Mouse (Mus musculus) activated CD4-positive, CD25-positive, alpha-beta regulatory T cell (primary cell): ENCODE data around the gene Otud6a. TPM values are rescaled to one million over a fixed set of nuclear protein-coding genes. Genes with fewer than 3 reads are reported as not detected.

Experiments
- polyA plus RNA-seq, 2 experiments: library from polyadenylated mRNA; unstranded; fragments of 100-300 nt; shearing (Covaris generic); gene quantifications; one replicate each; pipeline ENCODE4 v1.2.1; 2017

Gene Otud6a
- polyA plus RNA-seq = not detected

DNA sequence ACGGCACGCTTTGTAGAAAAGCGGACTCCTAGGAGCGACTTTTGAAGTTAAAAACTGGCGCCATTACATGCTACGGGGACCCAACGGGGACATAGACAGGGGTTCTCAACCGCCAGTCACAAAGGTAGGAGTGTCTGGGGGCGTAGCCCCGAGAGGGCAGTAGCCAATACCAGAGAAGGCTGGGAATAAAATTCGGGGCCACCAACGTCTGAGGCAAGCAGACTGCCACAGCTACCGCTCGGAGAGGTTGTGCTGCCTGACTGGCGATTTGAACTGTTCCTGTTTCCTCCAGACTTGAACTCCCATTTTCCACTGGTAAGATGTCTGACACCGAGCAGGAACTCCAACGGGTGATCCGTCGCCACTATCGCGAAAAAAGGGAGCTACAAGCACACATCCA is at the start of gene Otud6a:
Gene Otud6a (plus strand): TSS at position 321 of the 400 bp plus-strand sequence.

DNA sequence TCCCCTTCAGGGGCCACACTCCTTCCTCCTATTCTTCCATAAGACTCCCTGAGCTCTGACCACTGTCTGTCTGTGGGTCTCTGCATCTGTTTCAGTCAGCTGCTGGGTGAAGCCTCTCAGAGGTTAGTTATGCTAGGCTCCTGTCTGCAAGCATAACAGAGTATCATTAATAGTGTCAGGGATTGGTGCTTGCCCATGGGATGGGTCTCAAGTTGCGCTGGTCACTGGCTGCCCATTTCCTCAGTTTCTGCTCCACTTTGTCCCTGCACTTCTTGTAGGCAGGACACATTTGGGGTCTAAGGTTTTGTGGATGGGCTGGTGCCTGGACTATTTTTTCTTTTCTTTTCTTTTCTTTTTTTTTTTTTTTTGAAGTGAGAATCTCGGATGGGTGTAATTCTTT is 13.8 kb downstream of the Otud6a start, which contains the start of gene Awat2:
Gene Awat2 (minus strand): TSS at position 101 of the 400 bp plus-strand sequence.

Other genes with a start within 250 kb of the Otud6a start
- gene Awat2, start 13.7 kb downstream of the Otud6a start, polyA plus RNA-seq = under 1 TPM; 0.25 to 0.29 TPM
- 10 to 100 TPM; 38.6 to 46.2 TPM for gene Igbp1, start 65.3 kb downstream of the Otud6a start, polyA plus RNA-seq
- gene Dgat2l6, start 95.8 kb downstream of the Otud6a start, polyA plus RNA-seq = under 1 TPM; 0.07 to 0.08 TPM
- gene Awat1, start 143.2 kb downstream of the Otud6a start, polyA plus RNA-seq = under 1 TPM in 1 of 2 experiments, not detected in 1; 0.12 TPM
- under 1 TPM in 1 of 2 experiments, not detected in 1; 0.25 TPM for gene P2ry4, start 165.9 kb downstream of the Otud6a start, polyA plus RNA-seq
- gene Arr3, start 176.5 kb downstream of the Otud6a start, polyA plus RNA-seq = not detected
- gene Kif4, start 196.7 kb downstream of the Otud6a start, polyA plus RNA-seq = 1 to 10 TPM; 5.9 to 6.9 TPM
- gene Pdzd11, start 197.6 kb downstream of the Otud6a start, polyA plus RNA-seq = 10 to 100 TPM; 52.3 to 60.7 TPM